8 mouse cellular contexts compared by ENCODE assay signal in the genomic region with DNA sequence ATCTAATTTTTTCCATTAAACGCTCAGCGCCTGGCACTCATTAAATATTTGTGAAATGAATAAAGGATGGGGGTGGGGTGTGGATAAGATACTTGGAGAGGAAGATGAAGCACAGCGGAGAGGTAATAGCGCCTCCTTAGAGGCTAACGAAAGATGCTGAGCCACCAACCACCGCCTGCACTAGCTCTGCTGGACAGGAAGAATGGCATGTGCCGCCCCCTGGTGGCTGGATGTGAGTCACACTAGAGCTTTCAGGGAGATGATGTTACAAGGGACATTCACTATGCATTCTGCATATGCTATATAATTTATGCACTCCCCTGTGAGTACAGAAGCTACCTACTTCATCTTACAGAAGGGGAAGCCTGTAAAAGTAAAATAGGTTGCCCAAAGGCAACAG. TPM values are rescaled to one million over a fixed set of nuclear protein-coding genes. Genes with fewer than 3 reads are reported as not detected.
DNase-seq lines count a peak whose midpoint lies in the region; ATAC-seq lines count a peak whose summit lies in the region.

No protein-coding gene starts in this region.

- H3K4me2 ChIP-seq in midbrain, embryonic 12.5 days (replicated peaks), result no peak overlapping the region
- H3K4me2 ChIP-seq in midbrain, embryonic 15.5 days, result no peak overlapping the region
- H3K4me2 ChIP-seq in liver, embryonic 11.5 days, result peak overlapping the region; percentile 15; the same call in 1 of the 2 replicates

- H3K27me3 ChIP-seq in midbrain, embryonic 12.5 days, result peaks cover 11% of the 10 kb centered on the region
- no peaks in the 10 kb centered on the region for H3K27me3 ChIP-seq in midbrain, embryonic 15.5 days (replicated peaks)
- no peaks in the 10 kb centered on the region for H3K27me3 ChIP-seq in liver, embryonic 11.5 days (replicated peaks; ENCODE audit: control insufficient read depth, insufficient read depth, low read length)

- no peaks in the 10 kb centered on the region for H3K36me3 ChIP-seq in midbrain, embryonic 12.5 days
- no peaks in the 10 kb centered on the region for H3K36me3 ChIP-seq in midbrain, embryonic 15.5 days (replicated peaks)
- H3K36me3 ChIP-seq in liver, embryonic 11.5 days (ENCODE audit: control insufficient read depth, insufficient read depth, low read length), result no peaks in the 10 kb centered on the region

- WGBS in midbrain, embryonic 12.5 days, result 9% methylated on average over 7 of the region's 7 CpGs
- WGBS in midbrain, embryonic 15.5 days, result 10% methylated on average over 7 of the region's 7 CpGs
- WGBS in liver, embryonic 11.5 days, result 10% methylated on average over 7 of the region's 7 CpGs

- no peaks in the 10 kb centered on the region for H3K9me3 ChIP-seq in midbrain, embryonic 12.5 days
- H3K9me3 ChIP-seq in midbrain, embryonic 15.5 days, result no peaks in the 10 kb centered on the region
- no peaks in the 10 kb centered on the region for H3K9me3 ChIP-seq in liver, embryonic 11.5 days (ENCODE audit: control insufficient read depth, low read length)

- no peak overlapping the region for H3K27ac ChIP-seq in midbrain, embryonic 12.5 days (replicated peaks)
- no peak overlapping the region for H3K27ac ChIP-seq in midbrain, embryonic 15.5 days
- no peak overlapping the region for H3K27ac ChIP-seq in liver, embryonic 11.5 days (ENCODE audit: low read depth, low read length)

- 0 out of 2 replicates have a peak, but pooled peaks have one; percentile 25 for ATAC-seq in midbrain, embryonic 12.5 days (ENCODE audit: low FRiP score, low read depth)
- no peak for ATAC-seq in midbrain, embryonic 15.5 days (replicated peaks)
- no peak for ATAC-seq in liver, embryonic 11.5 days (replicated peaks; ENCODE audit: low FRiP score)

- H3K4me3 ChIP-seq in midbrain, embryonic 12.5 days, result no peak overlapping the region
- no peak overlapping the region for H3K4me3 ChIP-seq in midbrain, embryonic 15.5 days
- no peak overlapping the region for H3K4me3 ChIP-seq in liver, embryonic 11.5 days (ENCODE audit: low read depth, low read length)

- peak; percentile 85 for DNase-seq in c-Kit-positive CD71-positive TER-119-negative erythroid progenitor cells, embryonic 14.5 days (ENCODE audit: low read depth)
- DNase-seq in frontal cortex, postnatal 25 days (ENCODE audit: low spot score in 2 of 2), result peak; percentile 87 to 88
- peak; percentile 75 to 93 for DNase-seq in kidney, adult 8-10 months
- DNase-seq in liver, embryonic 11.5 days (ENCODE audit: low spot score), result peak; percentile 79
- peak; percentile 72 for DNase-seq in retina, adult 2 months (ENCODE audit: low read depth, low spot score)
- DNase-seq in thymus, postnatal 36 days, result peak; percentile 87 to 91

- no peak overlapping the region for H3K9ac ChIP-seq in midbrain, embryonic 12.5 days (replicated peaks)
- no peak overlapping the region for H3K9ac ChIP-seq in midbrain, embryonic 15.5 days
- no peak overlapping the region for H3K9ac ChIP-seq in liver, embryonic 11.5 days (ENCODE audit: low read depth, low read length)

- H3K4me1 ChIP-seq in midbrain, embryonic 12.5 days, result peaks cover 25% of the 10 kb centered on the region
- H3K4me1 ChIP-seq in midbrain, embryonic 15.5 days, result peaks cover 28% of the 10 kb centered on the region
- peaks cover 12% of the 10 kb centered on the region for H3K4me1 ChIP-seq in liver, embryonic 11.5 days (replicated peaks; ENCODE audit: control insufficient read depth, insufficient read depth, low read length)

RNA-seq across cellular contexts. Expression of a gene that starts 4.9 kb away (rescaled TPM):
- polyA plus RNA-seq in midbrain, embryonic 12.5 days (2016; fragmentation: Nextera tagmentation; extraction: Ambion mirVana), result 56.8 and 57.1 TPM in 2 replicates
- 140 and 144 TPM in 2 replicates for polyA plus RNA-seq in midbrain, embryonic 15.5 days (2015; fragmentation: Nextera tagmentation; extraction: Ambion mirVana)
- 23.0 and 28.6 TPM in 2 replicates for polyA plus RNA-seq in liver, embryonic 11.5 days (2014; fragmentation: Nextera tagmentation; extraction: Ambion mirVana)

RNA-seq across cellular contexts. Expression of a gene that starts 37.7 kb away (rescaled TPM):
- polyA plus RNA-seq in midbrain, embryonic 12.5 days (2016; fragmentation: Nextera tagmentation; extraction: Ambion mirVana), result 0.29 and 0.34 TPM in 2 replicates
- polyA plus RNA-seq in midbrain, embryonic 15.5 days (2015; fragmentation: Nextera tagmentation; extraction: Ambion mirVana), result 0.23 and 0.31 TPM in 2 replicates
- 0.49 and 0.88 TPM in 2 replicates for polyA plus RNA-seq in liver, embryonic 11.5 days (2014; fragmentation: Nextera tagmentation; extraction: Ambion mirVana)
